Mouse (Mus musculus) spleen, adult 18-20 months (tissue): ENCODE measurements around the gene Cyth3.

Experiments
- DNase-seq, 2 experiments: peaks; one replicate each; pipeline ENCODE4 v3.0.0; 2022; ENCODE audit warnings: mixed read lengths in 2 of 2

Cyth3 gene

DNA sequence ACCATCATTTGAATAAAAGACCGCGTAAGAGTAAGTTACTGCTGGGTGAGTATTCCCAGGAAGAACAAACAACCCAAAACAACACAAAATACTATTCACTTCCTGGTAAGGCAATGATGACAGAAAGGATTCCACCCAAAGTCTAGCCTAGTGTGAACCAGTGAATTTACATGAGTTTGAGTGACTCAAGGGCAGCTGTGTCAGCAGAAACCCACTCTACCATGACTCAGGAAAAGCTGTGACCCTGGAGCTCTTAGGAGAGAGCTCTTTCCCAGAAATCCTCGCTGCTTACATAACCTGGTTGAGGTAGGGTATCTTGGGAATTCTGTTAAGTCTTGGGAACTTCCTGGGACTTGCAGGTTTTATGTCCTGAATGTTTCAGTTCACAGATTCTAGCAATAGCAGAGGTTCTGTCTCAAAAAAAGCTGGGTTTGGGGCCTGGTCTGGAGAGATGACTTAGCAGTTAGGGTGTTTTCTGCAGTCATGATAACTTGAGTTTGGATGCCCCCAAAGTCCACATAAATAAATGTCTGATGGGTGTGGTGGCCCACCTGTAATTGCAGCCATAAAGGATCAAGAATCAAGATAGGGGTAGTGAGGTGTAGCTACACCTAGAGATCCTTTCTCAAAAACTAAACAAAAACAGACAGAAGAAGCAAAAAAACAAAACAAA is 5.5 kb upstream of the Cyth3 start:
- no peak for DNase-seq

- no peak for DNase-seq
These were observed 4.6 kb upstream of the Cyth3 start for GRCm38 (mm10) chr5:143617487-143618209.

DNA sequence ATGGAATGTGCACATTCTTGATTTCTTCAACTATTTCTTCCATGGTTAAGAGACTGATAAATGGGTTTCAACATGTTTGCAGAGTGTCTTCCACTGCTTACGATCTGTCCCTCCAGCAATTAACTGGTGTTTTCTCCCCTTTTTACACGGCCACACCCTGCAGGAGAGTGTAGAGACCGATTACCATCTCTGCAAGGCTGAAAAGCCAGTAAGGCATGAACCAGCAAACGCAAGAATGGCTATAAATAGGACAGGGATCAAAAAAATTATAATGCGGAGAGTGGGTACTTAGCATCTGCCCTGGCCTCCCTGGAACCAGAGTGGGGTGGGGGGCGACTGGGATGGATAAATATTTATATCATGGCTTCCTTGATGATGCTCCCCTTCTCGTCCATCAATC is 3.7 kb upstream of the Cyth3 start:
- DNase-seq = no peak

DNA sequence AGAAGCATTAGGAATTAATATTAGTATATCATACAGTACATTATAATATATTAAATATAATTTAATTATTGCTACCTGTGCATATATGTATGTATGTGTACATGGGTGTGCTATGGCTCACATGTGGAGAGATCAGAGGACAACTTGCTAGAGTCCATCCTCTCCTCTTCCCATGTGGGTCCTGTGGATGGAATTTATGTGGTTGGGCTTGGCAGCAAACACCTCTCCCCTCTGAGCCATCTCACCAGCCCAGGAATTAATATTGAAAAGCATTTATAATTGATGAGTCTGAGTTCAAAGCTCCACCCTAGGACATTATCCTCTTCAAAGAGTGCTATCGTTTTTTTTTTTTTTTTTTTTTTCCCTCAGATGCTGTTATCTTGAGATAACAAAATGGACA is 2.1 kb upstream of the Cyth3 start:
- DNase-seq = no peak

GRCm38 (mm10) chr5:143620941-143621340 is 1.3 kb upstream of the Cyth3 start:
- no peak for DNase-seq

- DNase-seq = no peak
These were observed 440 bp downstream of the Cyth3 start for GRCm38 (mm10) chr5:143622623-143623150.

GRCm38 (mm10) chr5:143623356-143624295 is 1.4 kb downstream of the Cyth3 start:
- no peak for DNase-seq

- no peak for DNase-seq
These were observed 2.2 kb downstream of the Cyth3 start for GRCm38 (mm10) chr5:143624449-143624848.

DNA sequence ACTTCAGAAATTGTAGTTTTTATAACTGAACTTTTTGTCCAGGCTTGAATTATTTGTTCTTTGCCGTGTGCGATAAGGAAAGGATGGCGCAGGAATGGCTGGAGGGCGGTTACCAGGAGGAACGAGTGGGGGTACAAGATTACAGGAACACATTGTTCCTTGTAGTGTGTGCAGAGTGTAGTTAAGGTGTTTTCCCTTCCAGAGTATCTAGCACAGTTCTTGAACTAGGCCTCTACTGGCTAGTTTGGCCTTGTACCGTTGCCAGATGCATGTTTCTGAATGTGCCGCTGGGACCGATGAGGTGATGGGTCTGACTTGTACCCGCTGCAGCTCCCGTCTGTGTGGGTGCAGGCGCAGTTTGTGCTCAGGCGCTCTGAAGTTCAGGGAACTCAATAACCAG is 3.2 kb downstream of the Cyth3 start:
- no peak for DNase-seq

DNA sequence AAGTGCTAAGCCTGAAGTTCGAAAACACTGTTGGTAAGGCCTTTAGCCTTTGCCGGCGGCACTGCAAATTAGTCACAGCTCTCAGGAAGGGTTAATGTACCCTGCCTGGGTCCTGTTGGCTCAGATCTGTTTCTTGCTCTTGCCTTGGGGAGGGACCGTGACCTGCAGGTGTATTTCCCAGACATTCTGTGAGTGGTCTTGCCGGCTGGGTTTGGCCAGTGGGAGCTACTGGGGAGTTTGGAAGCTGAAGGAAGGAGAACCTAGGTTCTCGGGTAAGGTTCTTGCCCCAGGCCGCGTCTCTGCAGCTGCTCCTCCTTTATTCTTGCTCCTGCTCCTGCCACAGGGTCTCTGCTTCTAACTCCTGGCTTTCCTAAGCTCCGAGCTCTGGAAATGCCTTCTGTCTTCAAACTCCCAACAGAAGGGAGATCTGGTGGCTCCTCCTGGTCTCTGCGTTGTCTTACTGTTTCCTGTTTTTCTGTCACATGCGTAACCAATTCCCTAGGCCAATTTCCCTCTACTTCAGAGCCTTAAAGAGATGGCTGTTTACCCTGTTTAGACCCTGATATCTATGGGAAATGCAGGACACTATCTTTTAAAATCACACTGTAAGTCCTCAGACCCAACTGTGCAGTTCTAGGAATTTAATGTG is 3.8 kb downstream of the Cyth3 start:
- DNase-seq = no peak

DNA sequence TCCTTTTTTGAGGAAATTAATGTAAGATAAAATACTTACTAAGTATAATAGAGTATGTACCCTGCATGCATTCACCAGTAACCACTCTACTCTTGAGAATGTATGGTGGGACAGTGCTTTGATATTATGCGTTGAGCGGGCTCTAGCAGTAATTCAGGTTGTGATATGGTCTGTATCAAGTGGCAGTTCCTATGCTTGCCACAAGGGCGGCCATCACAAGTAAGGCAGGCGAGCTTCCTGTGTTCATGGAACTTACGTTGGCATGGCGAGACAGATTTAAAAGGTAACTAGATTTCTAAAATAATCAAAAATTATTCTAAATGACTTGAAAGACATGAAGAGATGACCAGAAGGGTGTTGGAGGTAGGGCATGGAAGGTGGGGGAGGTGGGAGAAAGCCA is 5.3 kb downstream of the Cyth3 start:
- DNase-seq = no peak

GRCm38 (mm10) chr5:143627926-143628325 is 5.7 kb downstream of the Cyth3 start:
- no peak for DNase-seq

DNA sequence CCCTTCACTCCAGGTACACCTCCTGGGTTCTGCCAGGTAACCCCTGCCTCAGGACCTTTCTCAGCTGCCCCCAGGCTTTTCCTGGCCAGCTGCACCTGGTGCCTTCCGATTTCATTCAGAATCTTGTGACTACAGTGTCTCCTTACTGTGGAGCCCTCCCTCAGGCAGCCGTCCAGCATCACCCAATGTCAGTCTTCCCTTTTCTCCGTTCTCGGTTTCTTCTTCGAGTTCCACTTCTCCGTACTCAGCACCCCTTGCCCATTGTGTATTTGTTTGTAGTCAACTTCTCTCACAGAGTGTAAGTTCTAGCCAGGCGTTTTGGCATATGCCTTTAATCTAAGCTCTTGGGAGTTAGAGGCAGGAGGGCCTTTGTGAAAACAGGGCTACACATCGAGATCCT is 7.4 kb downstream of the Cyth3 start:
- no peak for DNase-seq

- no peak for DNase-seq
These were observed 8.0 kb downstream of the Cyth3 start for GRCm38 (mm10) chr5:143630214-143630613.

DNA sequence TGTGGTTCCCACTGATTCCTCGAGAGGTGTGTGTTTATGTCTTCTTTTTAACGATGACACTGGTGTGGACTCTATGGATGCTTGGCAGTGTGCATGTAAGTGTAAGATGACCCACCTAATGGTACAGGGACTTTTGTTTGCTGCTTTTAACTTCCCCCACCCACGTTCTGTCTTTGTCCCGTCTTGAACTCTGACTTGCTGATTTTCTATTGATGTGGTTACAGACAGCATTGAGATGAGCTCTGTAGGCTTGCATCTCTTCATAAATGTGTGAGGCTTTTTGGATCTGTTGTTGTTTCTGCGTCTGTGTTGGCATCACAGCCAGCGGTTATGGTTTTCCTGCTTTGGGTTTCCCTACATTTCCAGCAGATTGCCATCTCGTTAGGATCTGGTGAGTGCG is 8.5 kb downstream of the Cyth3 start:
- DNase-seq = no peak

GRCm38 (mm10) chr5:143631559-143631958 is 9.3 kb downstream of the Cyth3 start:
- DNase-seq = no peak

DNA sequence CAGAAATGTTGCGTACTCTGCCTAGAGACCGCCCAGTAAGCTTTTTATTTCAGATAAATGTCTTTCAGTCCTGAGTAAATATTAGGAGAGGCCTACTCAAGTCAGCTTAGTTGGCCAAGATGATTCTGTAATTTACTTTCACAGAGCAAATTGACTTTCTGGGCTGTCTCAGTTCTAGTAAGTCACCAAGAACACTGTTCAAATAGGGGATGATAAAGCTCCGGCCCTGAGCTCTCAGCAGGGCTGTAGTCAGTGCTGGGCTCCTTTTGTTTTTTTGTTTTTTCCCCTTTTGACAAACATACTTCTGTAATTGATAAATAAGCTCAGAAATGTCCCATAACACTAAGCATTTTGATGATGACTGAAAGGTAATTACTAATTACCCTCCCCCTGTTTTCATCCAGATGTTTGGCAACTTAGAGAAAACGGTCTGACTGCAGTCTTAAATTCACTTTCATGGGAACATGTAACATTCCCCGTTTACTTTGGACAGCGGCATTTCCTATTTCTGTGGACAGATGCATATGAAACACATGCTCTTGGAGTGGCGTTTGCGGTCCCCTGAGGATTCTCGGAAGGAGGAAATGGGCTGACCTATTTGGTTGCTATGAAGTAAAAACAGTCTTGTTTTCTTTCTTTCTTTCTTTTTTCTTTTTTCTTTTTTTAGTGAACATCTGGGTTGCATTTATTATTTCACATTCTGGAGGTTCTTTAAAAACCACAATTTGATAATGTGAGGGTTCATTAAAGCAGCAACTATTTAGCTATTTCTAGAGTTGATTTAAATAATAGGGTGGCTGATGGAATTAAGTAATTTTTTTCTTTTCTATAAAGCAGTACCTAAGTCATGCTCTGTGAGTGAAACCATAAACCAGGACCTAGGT is 10.7 kb downstream of the Cyth3 start:
- no peak for DNase-seq

GRCm38 (mm10) chr5:143633558-143633871 is 11.3 kb downstream of the Cyth3 start:
- DNase-seq = no peak

DNA sequence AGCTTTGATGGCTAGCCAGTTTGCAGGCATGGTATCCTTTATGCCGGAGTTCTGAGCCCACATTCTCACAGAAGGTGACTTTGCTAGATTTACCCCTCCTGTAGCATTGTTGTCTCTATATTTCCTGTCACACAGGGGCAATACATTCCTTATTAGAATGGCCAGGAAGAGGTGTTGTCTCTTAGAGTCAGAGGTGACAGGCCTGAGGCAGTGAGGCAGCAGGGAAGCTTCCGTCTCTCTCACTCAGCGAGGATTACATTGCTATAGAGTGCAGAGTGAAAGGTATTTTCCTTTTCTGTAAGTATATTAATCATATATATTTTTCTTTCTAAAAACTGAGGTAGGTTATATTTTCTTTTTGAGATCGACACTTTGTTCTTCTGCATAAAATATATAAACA is 11.6 kb downstream of the Cyth3 start:
- no peak for DNase-seq

- no peak for DNase-seq
These were observed 12.4 kb downstream of the Cyth3 start for GRCm38 (mm10) chr5:143634550-143635112.

DNA sequence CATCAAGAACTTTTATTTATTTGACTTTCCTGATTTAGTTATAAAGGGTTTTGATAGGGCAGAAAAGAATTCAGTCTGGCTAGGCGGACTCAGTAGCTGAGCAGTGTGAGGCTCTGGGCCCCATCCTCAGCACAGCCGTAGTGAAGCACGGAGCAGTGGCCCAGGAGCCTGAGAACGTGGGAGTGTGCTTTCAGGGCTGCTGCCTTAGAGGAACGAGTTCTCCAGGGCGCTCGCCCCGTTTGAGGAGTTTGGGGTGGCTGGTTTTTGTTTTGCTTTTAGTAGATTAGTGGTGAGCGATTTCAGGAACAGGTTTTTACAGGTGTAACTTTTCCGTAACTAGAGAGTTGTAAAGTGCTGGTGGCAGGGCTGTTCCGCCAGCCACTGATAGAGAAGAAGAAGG is 13.1 kb downstream of the Cyth3 start:
- no peak for DNase-seq

DNA sequence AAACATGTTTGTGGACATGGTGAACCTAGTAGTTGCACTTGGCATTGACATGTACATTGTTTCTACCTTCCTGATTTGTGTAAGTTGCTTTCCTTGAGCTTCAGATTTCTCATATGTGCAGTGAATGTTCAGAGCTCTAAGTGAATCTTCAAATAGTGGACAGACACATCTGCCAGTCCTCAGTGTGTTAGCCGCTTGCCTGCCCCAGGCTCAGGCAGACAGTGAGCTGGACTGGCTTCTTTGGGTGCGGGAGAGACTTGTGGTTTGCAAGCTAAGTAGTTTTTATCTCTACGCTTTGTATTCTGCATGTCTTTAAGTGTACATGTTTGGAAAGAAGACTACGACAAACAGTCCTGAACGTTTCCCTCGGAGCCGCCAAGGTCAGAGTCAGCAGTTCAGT is 13.9 kb downstream of the Cyth3 start:
- DNase-seq = no peak
